Mouse (Mus musculus) layer of hippocampus, adult 9-10 months (tissue): ENCODE measurements at regions not wholly inside any gene's neighbourhood (a gene's known extent, or its start where the extent isn't known, plus 50 kb on each side); places are given as distances from the start of the nearest gene placed in this dataset.

Experiments used
- DNase-seq: peaks from one replicate; pipeline ENCODE4 v3.0.0; 2022; ENCODE audit warnings: low spot score

- no peak for DNase-seq
Measured at GRCm38 (mm10) chr13:54847764-54848183, 58.6 kb downstream of the Tspan17 start.

- DNase-seq = no peak
Measured at GRCm38 (mm10) chr13:54851131-54851530, 62.0 kb downstream of the Tspan17 start.

- DNase-seq = no peak
Measured at GRCm38 (mm10) chr13:54855333-54856238, 66.4 kb downstream of the Tspan17 start.

GRCm38 (mm10) chr13:54862931-54863330 is 73.8 kb downstream of the Tspan17 start:
- no peak for DNase-seq

- DNase-seq = no peak
Measured at GRCm38 (mm10) chr13:54864048-54864447, 74.9 kb downstream of the Tspan17 start.

- DNase-seq = no peak
Measured at GRCm38 (mm10) chr13:54872004-54872403, 77.2 kb upstream of the Unc5a start.

GRCm38 (mm10) chr13:54873882-54874281 is 75.3 kb upstream of the Unc5a start:
- DNase-seq = no peak

GRCm38 (mm10) chr13:54874291-54875200 is 74.7 kb upstream of the Unc5a start:
- DNase-seq = no peak

GRCm38 (mm10) chr13:54876556-54876955 is 72.7 kb upstream of the Unc5a start:
- no peak for DNase-seq

- peak; percentile 63 for DNase-seq
Measured at GRCm38 (mm10) chr13:54877656-54878055, 71.6 kb upstream of the Unc5a start.

GRCm38 (mm10) chr13:54879325-54879724 is 69.9 kb upstream of the Unc5a start:
- DNase-seq = peak; percentile 60

- DNase-seq = no peak
Measured at GRCm38 (mm10) chr13:54880204-54880603, 69.0 kb upstream of the Unc5a start.

GRCm38 (mm10) chr13:54882781-54883180 is 66.4 kb upstream of the Unc5a start:
- DNase-seq = no peak

GRCm38 (mm10) chr13:54883748-54884708 is 65.2 kb upstream of the Unc5a start:
- no peak for DNase-seq

GRCm38 (mm10) chr13:54884709-54885460 is 64.3 kb upstream of the Unc5a start:
- DNase-seq = no peak

- DNase-seq = no peak
Measured at GRCm38 (mm10) chr13:54887366-54887921, 61.8 kb upstream of the Unc5a start.

- no peak for DNase-seq
Measured at GRCm38 (mm10) chr13:54888021-54888420, 61.2 kb upstream of the Unc5a start.

- DNase-seq = no peak
Measured at GRCm38 (mm10) chr13:54889684-54890399, 59.4 kb upstream of the Unc5a start.

GRCm38 (mm10) chr13:54892572-54892971 is 56.6 kb upstream of the Unc5a start:
- DNase-seq = no peak

GRCm38 (mm10) chr13:54893651-54894050 is 55.6 kb upstream of the Unc5a start:
- DNase-seq = no peak
